Mouse (Mus musculus): ENCODE data around the gene Hist1h3d.
"Not testable (repeated sequence)": the region's sequence is repeated elsewhere in the genome, so short reads cannot be mapped to it uniquely, and the experiment has no call there.

GRCm38 (mm10) chr13:23573034-23573897, 2.3 kb upstream of the Hist1h3d start:
- TF ChIP-seq POLR2A (IDR thresholded peaks at IDR 0.05; ENCODE audit: control insufficient read depth, extremely low read depth, insufficient read depth, low read length, poor library complexity); CTCF (IDR thresholded peaks at IDR 0.05; ENCODE audit: borderline replicate concordance, control insufficient read depth, extremely low read depth, insufficient read depth, low read length, poor library complexity): not testable (repeated sequence)
